Mouse (Mus musculus) macrophage (primary cell): ENCODE results near the gene Cradd. TPM values are rescaled to one million over a fixed set of nuclear protein-coding genes. Genes with fewer than 3 reads are reported as not detected.

Experiments used
- H3K27ac ChIP-seq: fragments of 350-480 bp; formaldehyde crosslinking; 2 replicates; pipeline ENCODE4 v1.9.0; 2021
- H3K36me3 ChIP-seq: fragments of 350-480 bp; formaldehyde crosslinking; 2 replicates; pipeline ENCODE4 v1.9.0; 2021; ENCODE audit errors: inconsistent target
- H3K4me3 ChIP-seq: fragments of 350-480 bp; formaldehyde crosslinking; 2 replicates; pipeline ENCODE4 v1.9.0; 2021; ENCODE audit errors: inconsistent target
- H3K79me2 ChIP-seq: fragments of 350-480 bp; formaldehyde crosslinking; 2 replicates; pipeline ENCODE4 v1.9.0; 2021; ENCODE audit errors: inconsistent target
- WGBS: methylation state at CpG from one replicate; pipeline ENCODE4 v1.1.7; 2026; ENCODE audit warnings: inconsistent platforms; ENCODE audit not compliant: missing documents; 5-methylcytosine and 5-hydroxymethylcytosine counted together
- polyA plus RNA-seq: library from polyadenylated mRNA; stranded (reverse); fragments of 250-400 nt; gene quantifications from 3 replicates; pipeline ENCODE4 v1.2.4, GENCODE M21; 2018; ENCODE audit warnings: inconsistent platforms

Gene Cradd
- polyA plus RNA-seq, 1 experiment from 2014 or later, result 9.2 TPM

GRCm38 (mm10) chr10:95183051-95183450, 140.9 kb downstream of the Cradd start:
- H3K4me3 ChIP-seq, result no peak overlapping the region
- WGBS, result 73% methylated on average over 4 of the region's 4 CpGs
- no peaks in the 10 kb centered on the region for H3K79me2 ChIP-seq
- H3K36me3 ChIP-seq, result no peaks in the 10 kb centered on the region
- H3K27ac ChIP-seq, result no peak overlapping the region

- Histone ChIP-seq H3K79me2 (no peaks in the 10 kb centered on the region), H3K4me3 (no peak overlapping the region), H3K27ac (no peak overlapping the region), H3K36me3 (no peaks in the 10 kb centered on the region)
- WGBS, result 88% methylated on average over 4 of the region's 4 CpGs
Measured at GRCm38 (mm10) chr10:95182405-95182804, 141.5 kb downstream of the Cradd start.

- 44% methylated on average over 10 of the region's 10 CpGs for WGBS
- Histone ChIP-seq H3K79me2 (no peaks in the 10 kb centered on the region), H3K36me3 (no peaks in the 10 kb centered on the region), H3K4me3 (no peak overlapping the region), H3K27ac (no peak overlapping the region)
Measured at GRCm38 (mm10) chr10:95181553-95181952, 142.4 kb downstream of the Cradd start.

GRCm38 (mm10) chr10:95180900-95181299, 143.0 kb downstream of the Cradd start:
- Histone ChIP-seq H3K27ac (no peak overlapping the region), H3K79me2 (no peaks in the 10 kb centered on the region), H3K36me3 (no peaks in the 10 kb centered on the region), H3K4me3 (no peak overlapping the region)
- 41% methylated on average over 3 of the region's 3 CpGs for WGBS

GRCm38 (mm10) chr10:95180177-95180576, 143.8 kb downstream of the Cradd start:
- Histone ChIP-seq H3K27ac (no peak overlapping the region), H3K36me3 (no peaks in the 10 kb centered on the region), H3K79me2 (no peaks in the 10 kb centered on the region), H3K4me3 (no peak overlapping the region)
- 33% methylated on average over 8 of the region's 8 CpGs for WGBS

GRCm38 (mm10) chr10:95178785-95179184, 145.1 kb downstream of the Cradd start:
- Histone ChIP-seq H3K36me3 (no peaks in the 10 kb centered on the region), H3K4me3 (no peak overlapping the region), H3K79me2 (no peaks in the 10 kb centered on the region), H3K27ac (no peak overlapping the region)
- 37% methylated on average over 4 of the region's 4 CpGs for WGBS

GRCm38 (mm10) chr10:95175423-95176120, 148.4 kb downstream of the Cradd start:
- Histone ChIP-seq H3K4me3 (no peak overlapping the region), H3K27ac (no peak overlapping the region), H3K36me3 (no peaks in the 10 kb centered on the region), H3K79me2 (no peaks in the 10 kb centered on the region)
- WGBS, result 95% methylated on average over 26 of the region's 26 CpGs

GRCm38 (mm10) chr10:95174260-95174659, 149.7 kb downstream of the Cradd start:
- H3K27ac ChIP-seq, result no peak overlapping the region
- no peaks in the 10 kb centered on the region for H3K79me2 ChIP-seq
- WGBS, result 99% methylated on average over 6 of the region's 6 CpGs
- no peak overlapping the region for H3K4me3 ChIP-seq
- H3K36me3 ChIP-seq, result no peaks in the 10 kb centered on the region

GRCm38 (mm10) chr10:95170721-95171354, 153.1 kb downstream of the Cradd start:
- Histone ChIP-seq H3K79me2 (no peaks in the 10 kb centered on the region), H3K27ac (no peak overlapping the region), H3K4me3 (no peak overlapping the region), H3K36me3 (no peaks in the 10 kb centered on the region)
- WGBS, result 96% methylated on average over 9 of the region's 9 CpGs

- H3K4me3 ChIP-seq, result no peak overlapping the region
- no peaks in the 10 kb centered on the region for H3K79me2 ChIP-seq
- no peaks in the 10 kb centered on the region for H3K36me3 ChIP-seq
- H3K27ac ChIP-seq, result no peak overlapping the region
- WGBS, result 100% methylated on average over 2 of the region's 2 CpGs
Measured at GRCm38 (mm10) chr10:95164949-95165348, 159.0 kb downstream of the Cradd start.

- Histone ChIP-seq H3K36me3 (no peaks in the 10 kb centered on the region), H3K27ac (no peak overlapping the region), H3K4me3 (no peak overlapping the region), H3K79me2 (no peaks in the 10 kb centered on the region)
- WGBS, result 90% methylated on average over 8 of the region's 8 CpGs
Measured at GRCm38 (mm10) chr10:95162691-95163374, 161.1 kb downstream of the Cradd start.

- Histone ChIP-seq H3K36me3 (no peaks in the 10 kb centered on the region), H3K4me3 (no peak overlapping the region)
- WGBS, result 70% methylated on average over 9 of the region's 9 CpGs
Measured at GRCm38 (mm10) chr10:95159675-95160256, 164.2 kb downstream of the Cradd start.

GRCm38 (mm10) chr10:95156410-95156809, 167.5 kb downstream of the Cradd start:
- WGBS, result 87% methylated on average over 5 of the region's 7 CpGs
- Histone ChIP-seq H3K79me2 (no peaks in the 10 kb centered on the region), H3K36me3 (no peaks in the 10 kb centered on the region), H3K27ac (no peak overlapping the region), H3K4me3 (no peak overlapping the region)

More at GRCm38 (mm10) chr10:95159675-95160256, 164.2 kb downstream of the Cradd start:
- H3K79me2 ChIP-seq, result no peaks in the 10 kb centered on the region
- H3K27ac ChIP-seq, result no peak overlapping the region

- WGBS, result 100% methylated on average over 1 of the region's 1 CpGs
- H3K36me3 ChIP-seq, result no peaks in the 10 kb centered on the region
- H3K4me3 ChIP-seq, result no peak overlapping the region
- H3K79me2 ChIP-seq, result no peaks in the 10 kb centered on the region
- no peak overlapping the region for H3K27ac ChIP-seq
Measured at GRCm38 (mm10) chr10:95154675-95155074, 169.3 kb downstream of the Cradd start.

GRCm38 (mm10) chr10:95153224-95153623, 170.7 kb downstream of the Cradd start:
- WGBS, result 96% methylated on average over 7 of the region's 7 CpGs
- no peaks in the 10 kb centered on the region for H3K79me2 ChIP-seq
- no peak overlapping the region for H3K4me3 ChIP-seq
- H3K27ac ChIP-seq, result no peak overlapping the region
- H3K36me3 ChIP-seq, result no peaks in the 10 kb centered on the region
